Mouse (Mus musculus): ENCODE data around the gene Olfr134.
"Not testable (repeated sequence)": the region's sequence is repeated elsewhere in the genome, so short reads cannot be mapped to it uniquely, and the experiment has no call there.

Olfr134 gene

DNA sequence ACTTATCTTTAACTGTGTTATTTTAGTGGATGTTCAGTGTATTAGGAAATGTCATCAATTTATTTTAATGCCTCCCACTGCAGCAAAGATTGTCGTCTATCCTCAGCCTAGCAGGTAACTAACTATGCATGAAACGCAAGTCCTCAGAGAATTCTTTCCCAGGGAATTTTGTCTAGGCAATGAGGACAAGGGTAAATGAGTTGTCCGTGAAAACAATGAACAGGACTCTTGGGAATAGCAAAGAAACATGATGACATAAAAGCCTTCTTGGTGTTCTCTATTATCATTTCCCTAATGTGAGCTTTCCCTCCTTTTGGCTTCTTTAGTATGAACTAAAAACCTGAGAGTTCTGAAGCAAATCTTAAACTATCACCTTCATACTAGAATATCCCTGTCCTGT lies at the start of gene Olfr134:
TSS of gene Olfr134 (plus strand) at position 301 of the 400 bp plus-strand sequence.
- DNase-seq = no peak

- DNase-seq = not testable (repeated sequence)
Measured at GRCm38 (mm10) chr17:38124199-38124598, 47.0 kb upstream of the Olfr134 start.

- not testable (repeated sequence) for DNase-seq
Measured at GRCm38 (mm10) chr17:38125371-38125770, 45.8 kb upstream of the Olfr134 start.

DNA sequence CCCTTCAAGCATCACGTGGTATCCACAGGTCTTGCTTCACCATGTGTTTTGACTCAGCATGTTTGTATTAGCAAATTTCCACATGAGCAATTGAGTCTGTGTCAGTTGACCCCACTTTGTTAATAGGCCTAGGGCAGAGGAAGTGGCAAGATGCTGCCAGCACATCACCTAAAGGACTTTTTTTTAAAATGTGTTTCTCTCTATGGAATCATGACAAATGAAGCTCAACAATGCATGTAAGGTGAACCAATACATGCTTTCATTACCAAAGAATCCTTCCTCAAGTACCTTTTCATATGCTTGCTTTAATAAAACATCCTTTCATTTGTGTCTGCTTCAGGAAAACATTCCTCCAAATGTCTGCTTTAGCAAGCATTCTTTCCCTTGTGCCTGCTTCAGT lies 36.8 kb upstream of the Olfr134 start, which contains the start of gene Olfr132:
TSS of gene Olfr132 (minus strand) at position 101 of the 400 bp plus-strand sequence.
- DNase-seq = no peak

DNA sequence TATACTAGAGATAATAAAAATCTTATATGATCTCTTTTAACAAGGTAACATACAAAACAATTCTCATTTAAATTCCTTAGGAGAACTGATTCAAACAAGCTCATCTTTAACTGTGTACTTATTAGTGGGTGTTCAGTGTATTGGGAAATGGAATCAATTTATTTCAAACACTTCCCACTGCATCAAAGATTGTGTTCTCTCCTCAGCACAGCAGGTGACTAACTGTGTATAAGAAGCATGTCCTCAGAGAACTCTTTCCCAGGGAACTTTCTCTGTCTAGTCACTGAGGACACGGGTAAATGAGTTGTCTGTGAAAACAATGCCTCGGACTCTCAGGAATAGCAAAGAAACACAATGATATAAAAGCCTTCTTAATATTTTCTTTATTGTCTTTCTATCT lies 26.2 kb upstream of the Olfr134 start, which contains the start of gene Olfr133:
TSS of gene Olfr133 (plus strand) at position 301 of the 400 bp plus-strand sequence.
- no peak for DNase-seq

DNA sequence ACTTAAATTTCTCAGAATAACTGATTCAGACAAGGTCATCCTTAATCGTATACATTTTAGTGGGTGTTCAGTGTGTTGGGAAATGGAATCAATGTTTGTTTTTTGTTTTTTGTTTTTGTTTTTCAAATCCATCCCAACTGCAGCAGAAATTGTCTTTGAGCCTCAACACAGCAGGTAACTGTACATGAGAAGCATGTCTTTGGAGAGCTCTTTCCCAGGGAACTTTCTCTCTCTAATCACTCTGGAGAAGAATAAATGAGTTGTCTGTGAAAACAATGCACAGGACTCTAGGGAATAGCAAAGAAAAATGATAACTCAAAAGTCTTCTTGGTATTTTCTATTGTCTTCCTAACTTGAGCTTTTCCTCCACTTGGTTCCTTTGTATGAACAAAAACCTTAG lies 32.8 kb downstream of the Olfr134 start, which contains the start of gene Olfr135:
TSS of gene Olfr135 (plus strand) at position 301 of the 400 bp plus-strand sequence.
- DNase-seq = no peak

Measured in right cerebral cortex, adult 18-20 months (tissue).